Mouse (Mus musculus): Measurements from ENCODE around the gene Sptbn1.

The Sptbn1 gene

GRCm38 (mm10) chr11:30118038-30118437 lies 149.9 kb downstream of the Sptbn1 start:
- DNase-seq, result no peak

DNA sequence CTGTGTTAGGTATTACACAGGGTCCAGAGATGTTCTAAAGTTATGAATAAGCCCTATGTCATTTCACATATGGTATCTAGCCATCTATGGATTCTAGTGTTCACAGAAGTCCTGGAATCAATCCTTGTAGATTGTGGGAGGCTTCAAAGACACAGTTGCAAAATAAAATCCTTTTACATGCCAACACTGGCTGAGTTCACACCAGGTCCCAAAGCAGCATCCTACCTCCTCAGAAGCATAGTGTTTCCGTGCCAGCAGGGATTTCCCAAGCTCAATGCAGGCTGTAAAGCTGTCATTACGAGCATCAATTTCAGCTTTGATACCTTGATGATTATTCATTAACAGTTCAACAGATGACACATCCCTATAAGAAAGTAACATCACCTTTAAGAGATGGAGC lies 154.3 kb downstream of the Sptbn1 start:
- DNase-seq, result no peak

DNA sequence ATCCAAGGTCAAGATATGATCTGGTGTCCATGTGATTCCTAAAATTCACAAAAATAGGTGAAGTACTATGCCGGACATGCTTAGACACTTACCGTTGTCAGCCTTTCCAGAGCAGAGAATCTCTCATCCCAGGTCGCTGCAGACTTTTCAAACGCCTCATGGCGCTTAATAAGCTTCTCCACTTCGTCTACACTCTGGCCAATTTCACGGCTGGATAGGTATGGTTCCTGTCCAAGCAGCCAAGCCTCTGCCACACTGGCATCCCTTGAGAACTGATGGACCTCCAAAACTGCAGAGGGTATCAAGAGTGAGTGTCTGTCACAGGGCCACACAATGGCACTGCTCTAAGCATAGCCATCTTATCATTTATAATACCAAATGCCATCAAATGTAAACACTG lies 157.3 kb downstream of the Sptbn1 start:
- DNase-seq, result peak; percentile 29 to 32

DNA sequence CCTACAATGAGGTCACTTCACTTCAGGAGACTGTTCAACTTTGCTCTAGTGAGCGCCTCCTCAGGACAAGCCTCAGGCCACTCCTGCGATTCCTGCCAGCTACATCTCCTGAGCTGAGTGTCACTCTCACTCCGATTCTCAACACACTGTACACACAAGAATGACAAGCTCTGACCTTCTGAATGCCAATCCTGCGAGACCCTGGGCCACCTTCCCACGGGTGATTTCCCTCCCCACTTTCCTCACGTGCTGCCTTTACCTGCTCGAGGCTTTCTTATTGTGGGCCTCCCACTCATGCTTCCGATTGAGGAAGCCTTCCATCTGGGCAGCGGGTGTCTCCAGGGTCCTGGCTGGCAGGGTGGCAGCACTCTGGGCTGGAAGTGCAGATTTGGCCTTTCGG lies 163.8 kb downstream of the Sptbn1 start:
- DNase-seq, result no peak

DNA sequence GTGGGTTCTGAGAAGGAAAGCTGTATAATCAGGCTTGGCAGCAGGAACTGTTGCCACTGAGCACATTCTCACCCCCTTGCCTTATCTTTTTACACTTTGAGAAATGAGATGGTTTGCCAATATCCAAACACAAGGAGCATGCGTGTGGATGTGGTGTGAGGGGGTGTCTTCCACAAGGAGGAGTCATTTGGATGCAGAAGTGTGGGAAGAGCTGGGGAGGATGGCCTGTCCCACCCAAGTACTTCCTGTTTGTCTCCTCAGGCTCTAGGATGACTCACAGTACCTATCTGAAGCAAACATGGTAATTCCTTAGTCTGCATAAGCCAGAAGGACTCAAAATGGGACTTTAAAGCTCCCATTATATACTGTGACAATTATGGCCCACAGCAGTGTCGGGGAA lies 165.4 kb downstream of the Sptbn1 start:
- DNase-seq, result no peak

GRCm38 (mm10) chr11:30101796-30102195 lies 166.2 kb downstream of the Sptbn1 start:
- DNase-seq, result no peak

DNA sequence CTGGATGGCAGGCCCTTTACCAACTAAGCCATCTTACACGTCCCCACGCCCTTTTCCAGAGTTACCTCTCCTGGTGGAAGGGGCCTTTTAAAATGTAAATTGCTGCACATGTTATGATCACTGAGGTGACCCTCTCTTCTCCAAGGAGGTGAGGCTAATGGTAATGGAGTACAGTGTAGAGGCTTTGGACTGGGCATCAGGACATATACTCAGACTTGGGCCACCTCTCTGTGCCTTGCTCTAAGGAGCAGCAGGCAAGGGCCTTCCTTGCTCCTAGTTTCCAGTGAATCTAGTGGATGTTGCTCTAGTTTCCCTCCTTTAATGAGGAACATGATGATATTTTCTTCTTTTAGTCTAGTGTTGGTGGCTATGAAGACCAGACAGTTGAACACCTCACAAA lies 166.8 kb downstream of the Sptbn1 start:
- DNase-seq, result no peak

DNA sequence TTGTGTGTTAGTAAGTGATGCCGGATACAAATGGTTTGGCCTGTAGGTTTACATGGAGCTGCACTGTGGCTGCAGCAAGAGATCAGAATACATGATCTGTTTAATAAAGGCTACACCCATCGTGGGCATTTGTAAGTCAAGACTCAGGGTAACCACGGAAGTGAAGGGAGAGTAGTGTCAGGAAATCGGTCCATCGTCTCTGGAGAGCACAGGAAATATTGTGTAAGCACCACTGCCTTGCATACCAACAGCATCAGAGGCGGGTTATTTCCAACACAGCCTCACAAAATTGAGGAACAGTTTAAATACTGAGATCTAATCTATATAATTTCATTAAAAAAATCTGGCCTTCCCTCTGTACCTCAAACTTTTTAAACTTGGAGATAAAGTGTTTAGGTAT lies 168.1 kb downstream of the Sptbn1 start:
- DNase-seq, result no peak

DNA sequence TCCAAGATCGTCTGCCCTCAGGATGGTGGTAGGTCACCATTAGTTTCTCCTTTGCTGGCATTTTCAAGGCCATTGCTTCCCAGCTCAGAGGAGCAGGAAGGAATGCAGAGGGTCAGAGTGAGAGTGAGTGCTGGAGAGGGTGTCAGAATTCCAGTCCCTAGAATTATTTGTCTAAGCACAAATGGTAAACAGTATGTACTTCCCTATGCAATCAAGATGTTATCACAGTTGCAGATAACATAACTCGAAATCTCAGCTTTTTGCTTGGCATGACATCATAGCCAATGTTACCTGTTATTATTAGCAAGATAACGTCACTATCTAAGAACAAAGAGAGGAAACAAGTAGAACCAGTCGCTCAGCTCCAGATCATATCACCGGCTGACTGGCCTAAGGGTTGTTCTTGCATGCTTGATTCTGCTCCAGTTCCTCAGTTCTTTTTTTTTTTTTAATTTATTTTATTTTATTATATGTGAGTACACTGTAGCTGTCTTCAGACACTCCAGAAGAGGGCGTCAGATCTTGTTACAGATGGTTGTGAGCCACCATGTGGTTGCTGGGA lies 172.7 kb downstream of the Sptbn1 start:
- no peak for DNase-seq

GRCm38 (mm10) chr11:30091892-30092291 lies 176.1 kb downstream of the Sptbn1 start:
- peak; percentile 31 to 42 for DNase-seq

- no peak for DNase-seq
Observed at GRCm38 (mm10) chr11:30085114-30085513, 182.9 kb downstream of the Sptbn1 start.

GRCm38 (mm10) chr11:30057299-30057698 lies 210.7 kb downstream of the Sptbn1 start:
- no peak for DNase-seq

All from cerebellum, adult 18-20 months (tissue).